Mouse (Mus musculus) liver, adult 2 months (tissue): ENCODE data around the gene Tmem158. TPM values are rescaled to one million over a fixed set of nuclear protein-coding genes. Genes with fewer than 3 reads are reported as not detected.

Experiments used
- DNase-seq: peaks from one replicate; pipeline ENCODE4 v3.0.0-alpha.2; 2011; ENCODE audit warnings: low read depth, low spot score; ENCODE audit errors: extremely low read depth
- H3K27ac ChIP-seq: fragments of 200-500 bp; replicated peaks from 2 replicates; pipeline ENCODE4 v1.5.1; 2012; ENCODE audit warnings: low read depth, mild to moderate bottlenecking, control low read depth, inconsistent platforms, low read length; ENCODE audit not compliant: insufficient read depth
- H3K27me3 ChIP-seq: fragments of 200-500 bp; 2 replicates; pipeline ENCODE4 v1.6.1; 2012; ENCODE audit warnings: mild to moderate bottlenecking, moderate library complexity, low read length, inconsistent platforms; ENCODE audit not compliant: control insufficient read depth, insufficient read depth
- H3K36me3 ChIP-seq: fragments of 200-500 bp; 2 replicates; pipeline ENCODE4 v1.6.1; 2012; ENCODE audit warnings: low read length, inconsistent platforms; ENCODE audit not compliant: control insufficient read depth, insufficient read depth
- H3K4me1 ChIP-seq: fragments of 200-500 bp; 2 replicates; pipeline ENCODE4 v1.6.1; 2011; ENCODE audit warnings: low read length; ENCODE audit not compliant: control insufficient read depth, insufficient read depth
- H3K4me3 ChIP-seq: fragments of 200-500 bp; 2 replicates; pipeline ENCODE4 v1.5.1; 2011; ENCODE audit warnings: low read depth, mild to moderate bottlenecking, control low read depth, low read length, moderate library complexity; ENCODE audit not compliant: insufficient read depth
- H3K79me2 ChIP-seq: fragments of 200-500 bp; 2 replicates; pipeline ENCODE4 v1.6.1; 2012; ENCODE audit warnings: inconsistent platforms, mild to moderate bottlenecking, low read length, moderate library complexity; ENCODE audit not compliant: control insufficient read depth, insufficient read depth
- H3K9ac ChIP-seq: fragments of 200-500 bp; 2 replicates; pipeline ENCODE4 v1.6.1; 2012; ENCODE audit warnings: low read depth, mild to moderate bottlenecking, control low read depth, inconsistent platforms, low read length
- CTCF ChIP-seq: fragments of 200-500 bp; IDR thresholded peaks from 2 replicates; pipeline ENCODE4 v1.5.1; 2011; ENCODE audit warnings: low read depth, low read length, control low read depth
- POLR2A ChIP-seq: fragments of 200-500 bp; IDR thresholded peaks from 2 replicates; pipeline ENCODE4 v1.6.1; 2011; ENCODE audit warnings: low read length, control low read depth; ENCODE audit not compliant: insufficient read depth; ENCODE audit errors: extremely low read depth
- WGBS: fragments of 180-500 bp; shearing (Covaris S2); methylation state at CpG from one replicate; pipeline ENCODE4 v1.1.7; 2018; 5-methylcytosine and 5-hydroxymethylcytosine counted together
- polyA plus RNA-seq: library from polyadenylated mRNA; depleted of rRNA; stranded (reverse); fragments of >200 nt; gene quantifications from 2 replicates; pipeline ENCODE4 v1.2.3, GENCODE M21; 2012
- total RNA-seq: library from RNA; depleted of rRNA; stranded (reverse); fragments of >200 nt; gene quantifications from 2 replicates; pipeline ENCODE4 v1.2.3, GENCODE M21; 2014

Tmem158 gene
- total and polyA plus RNA-seq, 2 experiments, result 0.09 to 0.76 TPM

GRCm38 (mm10) chr9:123278003-123278402, 17.4 kb upstream of the Tmem158 start:
- H3K27me3 ChIP-seq, result no peaks in the 10 kb centered on the region
- H3K27ac ChIP-seq, result no peak overlapping the region
- 90% methylated on average over 2 of the region's 2 CpGs for WGBS
- H3K79me2 ChIP-seq, result no peaks in the 10 kb centered on the region
- H3K4me1 ChIP-seq, result no peaks in the 10 kb centered on the region
- TF ChIP-seq POLR2A, result no peak
- H3K9ac ChIP-seq, result no peak overlapping the region
- no peak overlapping the region for H3K4me3 ChIP-seq
- H3K36me3 ChIP-seq, result no peaks in the 10 kb centered on the region
- no peak for DNase-seq

- Histone ChIP-seq H3K4me1 (no peaks in the 10 kb centered on the region), H3K36me3 (no peaks in the 10 kb centered on the region), H3K27ac (no peak overlapping the region), H3K9ac (no peak overlapping the region), H3K4me3 (no peak overlapping the region), H3K27me3 (no peaks in the 10 kb centered on the region), H3K79me2 (no peaks in the 10 kb centered on the region)
- 75% methylated on average over 2 of the region's 2 CpGs for WGBS
- no peak for DNase-seq
- TF ChIP-seq POLR2A (no peak), CTCF (no peak)
Measured at GRCm38 (mm10) chr9:123275373-123275772, 14.8 kb upstream of the Tmem158 start.

GRCm38 (mm10) chr9:123274674-123275073, 14.1 kb upstream of the Tmem158 start:
- no peak for TF ChIP-seq CTCF
- TF ChIP-seq POLR2A, result no peak

GRCm38 (mm10) chr9:123273876-123274275, 13.3 kb upstream of the Tmem158 start:
- no peak for TF ChIP-seq CTCF
- no peak for TF ChIP-seq POLR2A
- H3K27me3 ChIP-seq, result no peaks in the 10 kb centered on the region
- no peaks in the 10 kb centered on the region for H3K79me2 ChIP-seq
- no peaks in the 10 kb centered on the region for H3K36me3 ChIP-seq
- 46% methylated on average over 2 of the region's 2 CpGs for WGBS
- no peaks in the 10 kb centered on the region for H3K4me1 ChIP-seq
- no peak overlapping the region for H3K4me3 ChIP-seq
- H3K9ac ChIP-seq, result no peak overlapping the region
- no peak overlapping the region for H3K27ac ChIP-seq
- no peak for DNase-seq

More at GRCm38 (mm10) chr9:123274674-123275073, 14.1 kb upstream of the Tmem158 start:
- 64% methylated on average over 5 of the region's 5 CpGs for WGBS
- no peak overlapping the region for H3K27ac ChIP-seq
- no peak overlapping the region for H3K4me3 ChIP-seq
- H3K36me3 ChIP-seq, result no peaks in the 10 kb centered on the region
- H3K9ac ChIP-seq, result no peak overlapping the region
- no peaks in the 10 kb centered on the region for H3K79me2 ChIP-seq
- H3K27me3 ChIP-seq, result no peaks in the 10 kb centered on the region
- H3K4me1 ChIP-seq, result no peaks in the 10 kb centered on the region
- DNase-seq, result no peak

GRCm38 (mm10) chr9:123271552-123271951, 11.0 kb upstream of the Tmem158 start:
- DNase-seq, result no peak
- no peak overlapping the region for H3K4me3 ChIP-seq
- H3K4me1 ChIP-seq, result no peaks in the 10 kb centered on the region
- no peaks in the 10 kb centered on the region for H3K36me3 ChIP-seq
- H3K79me2 ChIP-seq, result no peaks in the 10 kb centered on the region
- no peak for TF ChIP-seq CTCF
- TF ChIP-seq POLR2A, result no peak
- H3K9ac ChIP-seq, result no peak overlapping the region
- no peak overlapping the region for H3K27ac ChIP-seq
- H3K27me3 ChIP-seq, result no peaks in the 10 kb centered on the region
- WGBS, result 73% methylated on average over 4 of the region's 4 CpGs

- Histone ChIP-seq H3K4me1 (no peaks in the 10 kb centered on the region), H3K27me3 (no peaks in the 10 kb centered on the region), H3K79me2 (no peaks in the 10 kb centered on the region)
Measured at GRCm38 (mm10) chr9:123269906-123270558, 9.5 kb upstream of the Tmem158 start.

More at GRCm38 (mm10) chr9:123269906-123270558, 9.5 kb upstream of the Tmem158 start:
- Histone ChIP-seq H3K4me3 (no peak overlapping the region), H3K9ac (no peak overlapping the region), H3K27ac (no peak overlapping the region), H3K36me3 (no peaks in the 10 kb centered on the region)
- WGBS, result 96% methylated on average over 2 of the region's 2 CpGs
- no peak for DNase-seq
- TF ChIP-seq CTCF, result no peak
- no peak for TF ChIP-seq POLR2A
